Mouse (Mus musculus) spleen, adult 2 months (tissue): Measurements from ENCODE around the gene Prkca. TPM values are rescaled to one million over a fixed set of nuclear protein-coding genes. Genes with fewer than 3 reads are reported as not detected.

Source experiments
- DNase-seq, 2 experiments: peaks; one replicate each; pipeline versions ENCODE4 v3.0.0 to v3.0.0-alpha.2; 2012 to 2021; ENCODE audit warnings: low spot score in 2 of 2, low read depth in 1 of 2
- H3K27ac ChIP-seq: fragments of 200-500 bp; 2 replicates; pipeline ENCODE4 v1.5.1; 2012; ENCODE audit warnings: low read length, inconsistent platforms; ENCODE audit not compliant: insufficient read depth
- H3K27me3 ChIP-seq: fragments of 200-500 bp; 2 replicates; pipeline ENCODE4 v1.6.1; 2012; ENCODE audit warnings: mild to moderate bottlenecking, moderate library complexity, low read length, inconsistent platforms; ENCODE audit not compliant: control insufficient read depth, insufficient read depth
- H3K36me3 ChIP-seq: fragments of 200-500 bp; 2 replicates; pipeline ENCODE4 v1.6.1; 2012; ENCODE audit warnings: mild to moderate bottlenecking, low read length, inconsistent platforms; ENCODE audit not compliant: control insufficient read depth, insufficient read depth
- H3K4me1 ChIP-seq: fragments of 200-500 bp; 2 replicates; pipeline ENCODE4 v1.6.1; 2011; ENCODE audit warnings: inconsistent platforms; ENCODE audit not compliant: control insufficient read depth, insufficient read depth, insufficient read length
- H3K4me3 ChIP-seq: fragments of 200-500 bp; 2 replicates; pipeline ENCODE4 v1.5.1; 2011; ENCODE audit warnings: mild to moderate bottlenecking, inconsistent platforms; ENCODE audit not compliant: insufficient read depth, insufficient read length; ENCODE audit errors: extremely low read depth
- CTCF ChIP-seq: fragments of 200-500 bp; IDR thresholded peaks from 2 replicates; pipeline ENCODE4 v1.5.1; 2011; ENCODE audit warnings: mild to moderate bottlenecking, inconsistent platforms; ENCODE audit not compliant: insufficient read depth, insufficient read length, insufficient replicate concordance; ENCODE audit errors: extremely low read depth
- POLR2A ChIP-seq: fragments of 200-500 bp; IDR thresholded peaks from 2 replicates; pipeline ENCODE4 v1.6.1; 2011; ENCODE audit warnings: low read depth, low read length, inconsistent platforms
- WGBS: fragments of 180-500 bp; shearing (Covaris S2); methylation state at CpG from one replicate; pipeline ENCODE4 v1.1.7; 2018; 5-methylcytosine and 5-hydroxymethylcytosine counted together
- polyA plus RNA-seq: library from polyadenylated mRNA; depleted of rRNA; stranded (reverse); fragments of >200 nt; gene quantifications from 2 replicates; pipeline ENCODE4 v1.2.3, GENCODE M21; 2012

Gene Prkca
- polyA plus RNA-seq, 1 experiment = 8.4 TPM

DNA sequence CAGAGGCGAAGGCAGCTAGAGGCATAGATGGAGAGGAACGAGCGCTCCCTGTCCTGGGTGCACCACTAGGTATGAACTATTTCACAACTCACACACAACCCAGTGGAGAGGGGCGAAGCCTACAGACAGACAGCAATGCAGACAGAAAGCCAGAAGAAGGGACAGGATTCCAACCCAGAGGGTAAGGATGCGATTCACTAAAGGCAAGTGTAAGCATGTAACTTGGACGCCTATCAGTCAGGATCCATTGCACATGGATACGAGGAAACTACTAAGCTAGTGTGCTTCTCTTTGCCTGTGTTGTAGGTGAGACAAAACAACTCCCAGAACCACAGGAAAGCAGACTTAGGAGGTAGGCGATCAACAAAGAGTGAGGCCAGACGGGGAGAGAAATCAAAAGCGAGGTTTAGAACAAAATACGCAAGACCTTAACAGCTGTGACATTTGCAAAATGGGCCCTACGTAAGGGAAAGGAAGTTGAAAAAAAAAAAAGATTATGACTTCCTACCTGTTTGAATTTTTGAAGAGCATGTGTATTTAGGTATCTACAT, 70.2 kb downstream of the Prkca start:
- DNase-seq = no peak
- Histone ChIP-seq H3K4me1 (peaks cover 33% of the 10 kb centered on the region), H3K4me3 (no peak overlapping the region), H3K27me3 (no peaks in the 10 kb centered on the region), H3K27ac (peak overlapping the region; percentile 81), H3K36me3 (no peaks in the 10 kb centered on the region)
- WGBS = 73% methylated on average over 12 of the region's 12 CpGs
- TF ChIP-seq CTCF (no peak), POLR2A (no peak)

DNA sequence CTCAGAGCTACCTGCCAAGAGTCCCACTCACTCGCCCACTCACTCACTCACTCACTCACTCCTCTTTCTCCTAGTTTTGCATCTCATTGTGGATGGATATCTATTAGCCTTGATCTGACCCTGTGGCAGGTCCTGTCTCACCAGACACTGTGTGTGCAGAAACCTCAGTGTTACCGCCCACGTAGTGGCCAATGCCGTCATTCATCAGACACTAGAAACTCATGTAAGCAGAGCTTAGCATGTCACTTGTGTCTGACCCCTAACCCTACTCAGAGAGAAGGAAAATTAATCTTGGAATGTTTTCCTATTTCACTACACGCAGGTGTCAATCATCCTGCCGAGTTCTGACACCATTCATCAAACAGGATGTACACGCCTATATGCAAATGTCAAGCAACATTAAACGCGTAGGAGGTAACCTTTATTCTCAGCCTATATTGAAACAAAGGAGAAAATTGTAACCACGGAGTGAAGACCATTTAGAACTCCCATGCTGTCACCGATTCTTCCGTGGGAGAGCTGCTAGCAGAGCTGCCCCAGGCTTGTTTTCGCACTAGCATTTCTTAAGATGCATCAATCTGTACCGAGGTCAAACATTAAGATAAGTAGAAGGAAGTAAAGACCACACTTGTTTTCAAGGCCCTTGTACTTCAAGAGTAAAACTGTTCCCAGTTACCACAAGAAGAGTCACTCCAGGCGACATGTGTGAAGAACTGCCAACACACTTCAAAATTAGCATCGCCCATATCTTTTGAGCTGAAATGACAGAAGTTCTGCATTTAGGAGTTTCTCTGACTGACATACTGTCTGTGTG, 70.9 kb downstream of the Prkca start:
- Histone ChIP-seq H3K27ac (peak overlapping the region; percentile 81), H3K36me3 (no peaks in the 10 kb centered on the region), H3K4me1 (peaks cover 40% of the 10 kb centered on the region), H3K4me3 (no peak overlapping the region), H3K27me3 (no peaks in the 10 kb centered on the region)
- no peak for DNase-seq
- 37% methylated on average over 16 of the region's 16 CpGs for WGBS
- TF ChIP-seq POLR2A = no peak
- TF ChIP-seq CTCF = no peak

DNA sequence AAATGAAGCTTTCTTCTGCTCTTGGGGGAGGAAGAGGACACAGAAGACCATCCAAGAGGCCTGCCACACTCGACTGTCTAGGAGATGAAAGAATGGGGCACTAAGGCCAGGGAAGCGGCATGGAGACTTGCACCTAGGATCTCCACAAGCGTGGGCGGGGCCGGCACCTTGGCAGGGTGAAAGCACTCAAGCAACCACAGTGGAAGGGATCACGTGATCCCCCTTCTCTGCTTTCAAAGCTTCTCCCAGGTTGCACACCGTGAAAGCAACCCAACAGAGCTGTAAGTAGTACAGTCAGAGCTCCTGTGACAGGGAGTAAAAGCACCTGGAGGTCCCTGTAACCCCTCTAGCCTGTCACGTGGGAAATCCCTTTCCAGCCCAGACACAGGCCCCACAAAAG, 72.4 kb downstream of the Prkca start:
- Histone ChIP-seq H3K27ac (0 out of 2 replicates have a peak overlapping the region, but pooled peaks have one; percentile 30), H3K4me3 (no peak overlapping the region), H3K36me3 (no peaks in the 10 kb centered on the region), H3K4me1 (peaks cover 38% of the 10 kb centered on the region), H3K27me3 (no peaks in the 10 kb centered on the region)
- peak in 1 of 2 experiments; percentile 27 for DNase-seq
- TF ChIP-seq POLR2A (no peak), CTCF (no peak)
- WGBS = 55% methylated on average over 8 of the region's 8 CpGs

DNA sequence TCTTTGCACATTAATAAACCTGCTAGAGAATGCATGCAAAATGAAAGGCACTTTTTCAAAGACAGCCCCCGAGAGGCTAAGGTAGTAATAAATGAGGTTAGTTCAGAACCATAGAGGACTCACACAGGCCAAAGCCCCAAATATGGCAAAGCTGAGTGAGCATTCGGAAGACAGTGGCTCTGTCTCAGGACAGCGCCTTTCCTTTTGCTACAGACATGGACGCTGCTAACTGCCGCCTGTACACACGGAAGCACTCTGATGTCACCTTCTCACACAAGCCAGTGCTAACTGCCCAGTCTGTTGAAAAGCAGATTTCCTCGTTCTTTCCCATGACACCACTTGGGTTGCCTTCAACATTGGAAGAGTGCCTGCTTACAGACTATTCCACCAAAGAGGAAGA, 74.2 kb downstream of the Prkca start:
- TF ChIP-seq POLR2A (no peak), CTCF (no peak)
- H3K27ac ChIP-seq = no peak overlapping the region
- 91% methylated on average over 7 of the region's 7 CpGs for WGBS
- peaks cover 36% of the 10 kb centered on the region for H3K4me1 ChIP-seq
- H3K27me3 ChIP-seq = no peaks in the 10 kb centered on the region
- H3K36me3 ChIP-seq = no peaks in the 10 kb centered on the region
- H3K4me3 ChIP-seq = no peak overlapping the region
- DNase-seq = no peak

DNA sequence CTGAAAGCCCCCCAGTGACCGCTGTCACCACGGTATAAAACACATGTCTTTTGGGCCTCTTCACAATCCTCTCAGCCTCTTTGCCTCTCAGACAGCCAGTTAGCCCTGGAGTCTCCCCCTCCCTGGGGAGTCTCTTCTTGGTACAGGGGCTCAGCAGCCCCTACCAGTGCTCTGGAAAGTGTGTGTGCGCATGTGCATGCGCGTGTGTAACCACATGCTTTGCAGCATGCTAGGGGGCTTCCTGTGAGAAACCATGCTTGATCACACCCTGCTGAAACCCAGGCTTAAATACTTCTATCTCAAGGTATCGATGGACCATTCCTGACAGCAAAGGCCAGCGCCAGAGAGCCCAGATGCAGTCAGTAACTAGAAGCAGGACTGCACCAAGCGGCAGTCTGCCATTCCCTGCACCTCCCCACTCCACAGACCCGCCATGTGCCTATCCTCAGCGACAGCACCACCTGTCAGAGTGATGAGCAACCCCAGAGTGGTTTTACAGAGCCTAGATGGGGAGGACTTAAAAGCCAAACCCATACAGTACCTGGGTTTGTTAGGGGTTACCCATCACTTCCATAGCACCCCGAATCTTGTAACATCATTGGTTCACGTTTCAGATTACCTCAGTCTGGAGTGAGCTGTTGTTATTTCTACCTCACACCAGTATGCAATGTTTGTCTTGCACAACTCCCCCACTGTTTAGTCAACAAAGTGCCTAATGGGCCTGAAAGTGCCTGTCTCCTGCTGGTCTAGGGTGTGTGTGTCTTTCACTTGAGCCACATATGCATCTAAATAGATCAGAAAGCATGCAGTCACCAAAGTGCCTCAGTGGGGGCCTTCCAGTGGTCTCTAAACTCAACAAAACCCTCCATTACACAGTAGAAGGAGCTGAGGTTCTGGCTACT, 75.1 kb downstream of the Prkca start:
- peaks cover 34% of the 10 kb centered on the region for H3K4me1 ChIP-seq
- no peak overlapping the region for H3K4me3 ChIP-seq
- no peaks in the 10 kb centered on the region for H3K27me3 ChIP-seq
- DNase-seq = peak in 1 of 2 experiments; percentile 30
- H3K36me3 ChIP-seq = no peaks in the 10 kb centered on the region
- WGBS = 60% methylated on average over 12 of the region's 12 CpGs
- H3K27ac ChIP-seq = peak overlapping the region; percentile 20; the same call in 1 of the 2 replicates
- TF ChIP-seq POLR2A (no peak), CTCF (no peak)

DNA sequence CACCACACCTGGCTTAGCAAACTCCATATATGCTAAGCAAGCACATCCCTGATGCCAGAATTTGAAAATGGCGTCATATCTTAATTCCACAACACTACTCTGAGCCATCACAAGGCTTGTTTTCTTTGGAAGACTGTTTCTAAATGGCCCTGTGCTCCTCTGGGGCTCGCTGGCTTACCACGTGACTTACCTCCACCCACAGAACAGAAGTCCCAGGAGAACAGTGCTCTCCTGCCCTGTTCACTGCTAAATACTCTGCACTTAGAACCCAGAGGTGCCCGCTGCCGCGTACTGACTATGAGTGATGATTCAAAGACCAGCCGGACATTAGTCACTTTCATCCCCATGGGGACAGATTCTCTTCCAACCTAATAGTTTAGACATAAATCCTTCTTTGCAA, 75.9 kb downstream of the Prkca start:
- DNase-seq = peak in 1 of 2 experiments; percentile 52
- no peak overlapping the region for H3K4me3 ChIP-seq
- 57% methylated on average over 7 of the region's 7 CpGs for WGBS
- no peak for TF ChIP-seq CTCF
- no peak for TF ChIP-seq POLR2A
- H3K27ac ChIP-seq = 0 out of 2 replicates have a peak overlapping the region, but pooled peaks have one; percentile 20
- H3K4me1 ChIP-seq = peaks cover 27% of the 10 kb centered on the region; the same call in 1 of the 2 replicates
- no peaks in the 10 kb centered on the region for H3K36me3 ChIP-seq
- no peaks in the 10 kb centered on the region for H3K27me3 ChIP-seq

DNA sequence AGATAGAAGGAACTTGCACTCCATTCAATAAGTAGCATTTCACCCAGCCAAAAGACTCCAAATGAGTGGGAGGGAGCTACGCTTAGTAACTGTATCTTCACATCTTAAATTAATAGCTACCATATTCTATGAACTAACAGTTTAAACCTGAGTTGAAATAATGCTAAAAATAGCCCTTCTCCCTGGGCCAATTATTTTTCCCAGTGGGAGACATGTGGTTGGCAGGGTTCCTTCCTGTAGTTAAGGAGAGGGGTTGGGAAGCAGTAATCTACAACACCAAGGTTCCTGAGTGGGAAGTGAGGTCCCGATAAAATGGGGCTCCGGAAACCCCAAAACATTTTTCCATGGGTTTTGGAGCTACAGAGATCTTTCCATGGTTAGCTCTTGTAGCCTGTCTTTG, 76.7 kb downstream of the Prkca start:
- no peaks in the 10 kb centered on the region for H3K27me3 ChIP-seq
- H3K36me3 ChIP-seq = no peaks in the 10 kb centered on the region
- no peak overlapping the region for H3K27ac ChIP-seq
- 89% methylated on average over 3 of the region's 3 CpGs for WGBS
- no peak for TF ChIP-seq CTCF
- TF ChIP-seq POLR2A = no peak
- DNase-seq = no peak
- H3K4me1 ChIP-seq = peaks cover 23% of the 10 kb centered on the region; the same call in 1 of the 2 replicates
- no peak overlapping the region for H3K4me3 ChIP-seq
